Mouse (Mus musculus) cerebellum, adult 9-11 months (tissue): ENCODE measurements around the gene Smarce1.

Experiments used
- DNase-seq: peaks from one replicate; pipeline ENCODE4 v3.0.0; 2022

The Smarce1 gene

DNA sequence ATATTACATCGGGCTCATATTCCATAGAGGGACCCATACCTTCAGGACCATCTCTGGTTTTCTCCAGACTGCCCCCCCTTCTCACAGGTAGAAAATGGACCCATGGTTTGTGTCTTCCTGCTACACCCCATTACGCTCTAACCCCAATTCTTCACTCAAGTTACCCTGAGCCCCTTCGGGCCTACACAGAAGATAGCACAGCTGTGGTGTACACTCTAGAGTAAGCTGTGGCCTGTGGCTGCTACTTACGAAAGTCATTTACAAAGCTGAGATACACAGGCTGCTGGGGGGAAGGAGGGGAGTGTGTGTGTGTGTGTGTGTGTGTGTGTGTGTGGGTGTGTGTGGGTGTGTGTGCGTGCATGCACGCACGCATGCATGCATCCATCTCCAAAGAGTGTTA, 64.6 kb downstream of the Smarce1 start:
- no peak for DNase-seq

GRCm38 (mm10) chr11:99165031-99165752, 65.6 kb downstream of the Smarce1 start:
- no peak for DNase-seq

DNA sequence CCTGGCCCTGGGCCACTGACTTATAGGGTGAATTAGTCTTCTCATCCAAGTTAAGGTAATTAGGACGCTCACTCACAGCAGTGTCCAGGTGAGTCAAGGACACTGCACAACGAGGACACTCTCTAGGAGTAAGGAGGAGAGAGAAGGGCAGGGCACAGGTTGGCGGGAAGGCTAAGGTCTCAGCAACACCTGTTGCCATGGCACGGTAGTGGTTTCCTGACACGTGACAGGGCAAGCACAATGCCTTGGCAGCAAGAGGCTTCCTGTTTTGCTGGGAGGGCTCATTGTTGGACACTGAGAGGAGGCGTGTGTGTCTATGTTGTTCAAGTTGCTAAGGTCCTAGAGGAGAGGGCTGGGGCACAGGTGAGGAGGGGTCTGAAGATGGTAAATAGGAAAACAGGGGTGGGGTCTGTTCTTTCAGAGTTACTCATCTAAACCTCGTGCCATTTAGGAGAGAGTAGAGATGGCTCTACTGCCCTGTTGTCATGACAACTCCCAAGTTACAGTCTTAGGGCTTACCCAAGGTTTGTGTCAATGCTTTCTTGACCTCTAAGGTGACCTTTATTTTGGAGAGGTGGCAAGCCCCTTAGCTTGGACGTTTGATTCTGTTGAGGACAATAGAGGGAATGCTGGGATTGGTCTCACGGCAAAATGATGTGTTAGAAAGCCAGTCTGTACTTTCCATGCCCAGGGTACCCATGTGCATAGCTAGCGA, 67.7 kb downstream of the Smarce1 start:
- DNase-seq, result no peak

DNA sequence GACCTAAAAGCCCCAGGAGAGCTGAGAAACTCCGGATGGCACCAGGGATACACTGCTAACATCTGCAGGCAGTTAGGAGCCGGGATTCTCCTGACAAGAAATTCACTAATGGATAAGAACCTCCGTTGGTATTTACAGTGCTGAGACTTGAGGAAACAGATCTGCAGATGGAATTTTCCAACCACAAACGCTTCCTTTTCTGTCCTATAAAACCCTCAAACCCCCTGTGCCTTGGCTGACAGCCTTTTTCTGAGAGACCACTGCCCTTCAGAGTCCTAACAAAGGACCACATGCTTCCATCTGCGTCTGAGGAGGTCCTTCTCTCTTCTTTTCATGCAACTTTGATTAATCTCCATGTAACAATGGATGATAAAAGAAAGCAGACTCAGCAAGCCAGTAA, 69.2 kb downstream of the Smarce1 start:
- DNase-seq, result no peak

- DNase-seq, result no peak
Measured at GRCm38 (mm10) chr11:99160228-99160627, 70.6 kb downstream of the Smarce1 start.
